Mouse (Mus musculus) T-helper 1 cell (primary cell): ENCODE data around the gene Hk1.

Experiments
- in situ Hi-C: fragments of 300-600 bp; cut with MboI, MseI; formaldehyde crosslinking; loops from one replicate; pipeline ENCODE4 v1.15.1; 2025; ENCODE audit warnings: high pct_unique_total_duplicates

The Hk1 gene

DNA sequence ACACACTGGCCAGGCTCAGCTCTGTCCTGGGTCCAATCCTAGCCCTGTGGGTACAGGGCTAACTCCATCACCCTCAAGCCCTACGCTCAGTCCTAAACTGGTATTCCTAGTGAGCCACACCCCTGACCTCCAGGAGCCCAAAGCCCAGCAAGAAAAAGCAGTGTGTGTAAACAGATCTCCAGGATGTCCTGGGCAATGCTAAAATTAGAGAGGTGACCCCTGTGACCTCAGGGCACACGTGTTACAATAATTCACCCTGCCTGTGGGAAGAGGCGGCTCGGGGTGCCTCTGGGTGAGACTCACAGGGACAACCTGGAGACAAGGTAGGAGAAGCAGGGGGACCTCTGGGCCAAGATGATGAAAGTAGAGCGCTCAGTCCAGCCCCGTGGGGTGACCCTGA lies 155.5 kb downstream of the Hk1 start:
- in situ Hi-C loops: no loop called here

DNA sequence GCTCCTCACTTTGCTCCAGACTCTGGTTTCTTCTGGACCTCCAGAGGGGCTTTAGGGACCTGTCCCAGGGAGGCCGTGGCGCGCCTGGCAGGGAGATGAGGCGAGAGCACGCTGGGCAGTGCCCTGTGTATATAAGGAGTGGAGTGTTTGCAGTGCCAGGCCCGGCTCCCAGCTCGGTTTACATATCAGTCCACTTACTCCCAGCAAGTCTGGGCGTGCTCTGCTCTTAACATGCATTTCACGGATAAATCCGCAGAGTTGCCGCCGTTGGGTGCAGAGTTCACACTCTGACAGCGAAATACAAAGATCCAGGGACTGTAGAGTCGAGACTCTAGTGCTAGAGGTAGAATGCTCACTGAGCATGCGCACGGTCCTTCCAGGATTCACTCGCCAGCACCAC lies 156.9 kb downstream of the Hk1 start:
- in situ Hi-C loops: no loop called here

DNA sequence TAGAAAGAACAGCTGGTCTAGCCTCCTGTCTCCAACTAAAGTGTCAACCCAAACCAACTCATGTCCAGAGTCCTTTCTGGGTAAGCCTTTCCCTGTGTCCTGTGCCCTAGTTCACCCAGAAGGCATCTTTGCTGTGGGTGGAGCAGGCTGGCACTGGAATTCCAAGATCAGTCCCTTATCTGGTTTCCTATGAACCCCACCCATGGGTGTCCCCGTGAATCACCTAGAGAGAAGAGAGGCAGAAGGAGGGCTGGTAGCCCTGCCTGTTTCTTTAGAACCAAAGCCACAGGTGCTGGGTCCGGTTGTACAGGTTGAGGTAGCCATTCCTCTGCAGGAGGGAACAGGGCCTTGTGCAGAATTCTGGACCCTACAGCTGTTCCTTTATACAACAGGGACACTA lies 158.1 kb downstream of the Hk1 start:
- in situ Hi-C loops: no loop called here

DNA sequence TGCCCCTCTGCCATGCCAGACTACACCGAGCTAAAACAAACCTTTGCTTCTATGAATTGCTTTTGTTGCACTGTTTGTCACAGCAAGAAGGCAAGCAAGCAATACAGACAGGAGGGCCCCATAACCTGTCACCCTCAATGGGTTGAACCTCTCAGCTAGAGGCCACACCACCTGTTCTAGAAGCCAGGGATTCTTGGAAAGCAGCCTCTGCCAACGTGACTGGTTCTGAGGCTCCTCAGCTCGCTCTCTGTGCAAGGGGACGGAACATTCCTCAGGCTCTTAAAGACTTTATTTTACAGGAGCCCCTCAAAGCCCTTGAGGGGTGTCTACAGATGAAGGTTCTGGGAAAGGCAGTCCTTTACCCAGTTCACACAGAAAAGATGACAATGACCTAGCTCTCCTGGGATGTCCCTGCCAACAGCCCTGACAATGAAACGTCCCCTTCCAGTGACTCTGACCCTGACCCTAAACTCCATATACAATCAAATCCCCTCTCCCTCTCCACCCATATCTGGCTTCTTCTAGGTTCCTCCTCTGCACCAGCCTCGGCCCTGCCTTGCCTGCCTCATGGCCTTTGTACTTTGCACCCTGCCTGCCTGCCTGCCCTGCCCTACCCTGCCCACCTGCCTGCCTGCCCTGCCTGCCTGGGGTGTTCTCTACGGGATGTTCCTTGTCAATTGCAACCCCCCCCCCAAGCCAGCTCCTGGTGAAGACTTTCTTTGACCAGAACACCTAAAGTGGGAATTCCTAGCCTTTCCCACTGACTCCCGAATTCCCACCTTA lies 158.8 kb downstream of the Hk1 start:
- in situ Hi-C loops: no loop called here
